Mouse (Mus musculus): ENCODE results near the gene Trim45.

DNA sequence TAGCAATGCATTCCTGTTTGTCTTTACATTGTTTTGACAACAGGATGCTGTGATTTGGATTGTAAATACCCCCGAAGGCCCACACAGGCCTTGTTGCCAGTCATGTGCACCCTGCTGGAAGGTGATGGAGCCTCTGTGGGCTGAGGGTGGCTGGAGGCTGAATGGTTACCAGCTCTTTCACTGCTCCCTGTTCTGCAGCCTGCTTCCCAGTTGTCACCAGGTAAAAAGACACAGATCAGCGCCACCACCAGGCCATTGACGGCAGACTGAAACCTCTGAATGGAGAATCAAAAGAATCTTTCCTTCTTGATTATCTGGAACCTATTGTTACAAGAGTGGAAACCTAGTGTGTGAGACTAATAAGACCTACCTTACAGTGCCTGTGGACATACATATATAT lies 15.1 kb upstream of the Trim45 start:
- TF ChIP-seq MAX (IDR thresholded peaks at IDR 0.05; ENCODE audit: low read depth) (no peak), E2F4 (IDR thresholded peaks at IDR 0.05; ENCODE audit: insufficient read depth) (no peak), CEBPB (IDR thresholded peaks at IDR 0.05; ENCODE audit: insufficient read depth, poor library complexity, severe bottlenecking) (no peak), POLR2AphosphoS2 (IDR thresholded peaks at IDR 0.05; ENCODE audit: insufficient read length, low read depth) (no peak), POLR2A (IDR thresholded peaks at IDR 0.05; ENCODE audit: insufficient read length, low read depth) (no peak)
